Mouse (Mus musculus): ENCODE measurements around the gene Nt5c2. TPM values are rescaled to one million over a fixed set of nuclear protein-coding genes. Genes with fewer than 3 reads are reported as not detected.
"Not testable (repeated sequence)": the region's sequence is repeated elsewhere in the genome, so short reads cannot be mapped to it uniquely, and the experiment has no call there.

Nt5c2 gene
- polyA plus RNA-seq, 1 experiment = 0.55 TPM

GRCm38 (mm10) chr19:46987646-46988045 is 27.3 kb downstream of the Nt5c2 start:
- peaks cover 78% of the 10 kb centered on the region for H3K4me1 ChIP-seq (ENCODE audit: control insufficient read depth)
- no peak for TF ChIP-seq GATA1 (IDR thresholded peaks at IDR 0.05; ENCODE audit: low read length)
- no peak for TF ChIP-seq TAL1 (IDR thresholded peaks at IDR 0.05; ENCODE audit: low read length)
- H3K36me3 ChIP-seq (ENCODE audit: control insufficient read depth) = peaks cover 5% of the 10 kb centered on the region; the same call in 1 of the 2 replicates
- H3K9me3 ChIP-seq (ENCODE audit: control insufficient read depth, low read length) = no peaks in the 10 kb centered on the region
- no peaks in the 10 kb centered on the region for H3K27me3 ChIP-seq (ENCODE audit: control insufficient read depth)
- peak overlapping the region; percentile 11 for H3K4me3 ChIP-seq (replicated peaks)

- Histone ChIP-seq H3K27me3 (ENCODE audit: control insufficient read depth) (no peaks in the 10 kb centered on the region), H3K4me3 (replicated peaks) (peak overlapping the region; percentile 54), H3K4me1 (ENCODE audit: control insufficient read depth) (peaks cover 87% of the 10 kb centered on the region), H3K36me3 (ENCODE audit: control insufficient read depth) (peaks cover 5% of the 10 kb centered on the region; the same call in 1 of the 2 replicates), H3K9me3 (ENCODE audit: control insufficient read depth, low read length) (no peaks in the 10 kb centered on the region)
- TF ChIP-seq TAL1 (IDR thresholded peaks at IDR 0.05; ENCODE audit: low read length) = no peak
- TF ChIP-seq GATA1 (IDR thresholded peaks at IDR 0.05; ENCODE audit: low read length) = no peak
Observed at GRCm38 (mm10) chr19:46984726-46985622, 30.0 kb downstream of the Nt5c2 start.

- Histone ChIP-seq H3K4me3 (replicated peaks) (peak overlapping the region; percentile 53), H3K4me1 (ENCODE audit: control insufficient read depth) (peaks cover 85% of the 10 kb centered on the region), H3K27me3 (ENCODE audit: control insufficient read depth) (no peaks in the 10 kb centered on the region), H3K9me3 (ENCODE audit: control insufficient read depth, low read length) (no peaks in the 10 kb centered on the region), H3K36me3 (ENCODE audit: control insufficient read depth) (peaks cover 5% of the 10 kb centered on the region; the same call in 1 of the 2 replicates)
- peak; percentile 90 for TF ChIP-seq TAL1 (IDR thresholded peaks at IDR 0.05; ENCODE audit: low read length)
- TF ChIP-seq GATA1 (IDR thresholded peaks at IDR 0.05; ENCODE audit: low read length) = peak; percentile 84
Observed at GRCm38 (mm10) chr19:46983966-46984380, 31.0 kb downstream of the Nt5c2 start.

GRCm38 (mm10) chr19:46983352-46983965 is 31.5 kb downstream of the Nt5c2 start:
- TF ChIP-seq GATA1 (IDR thresholded peaks at IDR 0.05; ENCODE audit: low read length) (no peak), TAL1 (IDR thresholded peaks at IDR 0.05; ENCODE audit: low read length) (no peak)
- H3K4me1 ChIP-seq (ENCODE audit: control insufficient read depth) = peaks cover 85% of the 10 kb centered on the region
- peak overlapping the region; percentile 53 for H3K4me3 ChIP-seq (replicated peaks)
- H3K27me3 ChIP-seq (ENCODE audit: control insufficient read depth) = no peaks in the 10 kb centered on the region
- H3K9me3 ChIP-seq (ENCODE audit: control insufficient read depth, low read length) = no peaks in the 10 kb centered on the region
- H3K36me3 ChIP-seq (ENCODE audit: control insufficient read depth) = peaks cover 5% of the 10 kb centered on the region; the same call in 1 of the 2 replicates

GRCm38 (mm10) chr19:46981462-46981861 is 33.5 kb downstream of the Nt5c2 start:
- H3K9me3 ChIP-seq (ENCODE audit: control insufficient read depth, low read length) = no peaks in the 10 kb centered on the region
- H3K4me3 ChIP-seq (replicated peaks) = no peak overlapping the region
- no peaks in the 10 kb centered on the region for H3K27me3 ChIP-seq (ENCODE audit: control insufficient read depth)
- H3K4me1 ChIP-seq (ENCODE audit: control insufficient read depth) = peaks cover 73% of the 10 kb centered on the region
- TF ChIP-seq GATA1 (IDR thresholded peaks at IDR 0.05; ENCODE audit: low read length) (no peak), TAL1 (IDR thresholded peaks at IDR 0.05; ENCODE audit: low read length) (no peak)
- peaks cover 5% of the 10 kb centered on the region; the same call in 1 of the 2 replicates for H3K36me3 ChIP-seq (ENCODE audit: control insufficient read depth)

- H3K9me3 ChIP-seq (ENCODE audit: control insufficient read depth, low read length) = no peaks in the 10 kb centered on the region
- peaks cover 2% of the 10 kb centered on the region; the same call in 1 of the 2 replicates for H3K36me3 ChIP-seq (ENCODE audit: control insufficient read depth)
- TF ChIP-seq TAL1 (IDR thresholded peaks at IDR 0.05; ENCODE audit: low read length) (no peak), GATA1 (IDR thresholded peaks at IDR 0.05; ENCODE audit: low read length) (no peak)
- H3K4me3 ChIP-seq (replicated peaks) = no peak overlapping the region
- H3K27me3 ChIP-seq (ENCODE audit: control insufficient read depth) = no peaks in the 10 kb centered on the region
- H3K4me1 ChIP-seq (ENCODE audit: control insufficient read depth) = peaks cover 63% of the 10 kb centered on the region
Observed at GRCm38 (mm10) chr19:46979781-46980105, 35.2 kb downstream of the Nt5c2 start.

- no peaks in the 10 kb centered on the region for H3K27me3 ChIP-seq (ENCODE audit: control insufficient read depth)
- peaks cover 2% of the 10 kb centered on the region; the same call in 1 of the 2 replicates for H3K36me3 ChIP-seq (ENCODE audit: control insufficient read depth)
- no peaks in the 10 kb centered on the region for H3K9me3 ChIP-seq (ENCODE audit: control insufficient read depth, low read length)
- H3K4me3 ChIP-seq (replicated peaks) = no peak overlapping the region
- TF ChIP-seq GATA1 (IDR thresholded peaks at IDR 0.05; ENCODE audit: low read length) = no peak
- TF ChIP-seq TAL1 (IDR thresholded peaks at IDR 0.05; ENCODE audit: low read length) = no peak
- peaks cover 58% of the 10 kb centered on the region for H3K4me1 ChIP-seq (ENCODE audit: control insufficient read depth)
Observed at GRCm38 (mm10) chr19:46978920-46979780, 35.8 kb downstream of the Nt5c2 start.

GRCm38 (mm10) chr19:46978069-46978468 is 36.9 kb downstream of the Nt5c2 start:
- not testable (repeated sequence) for H3K4me3 ChIP-seq (replicated peaks); H3K36me3 ChIP-seq (ENCODE audit: control insufficient read depth); H3K27me3 ChIP-seq (ENCODE audit: control insufficient read depth); H3K9me3 ChIP-seq (ENCODE audit: control insufficient read depth, low read length)
- H3K4me1 ChIP-seq (ENCODE audit: control insufficient read depth) = peaks cover 52% of the 10 kb centered on the region
